In the genomic region with DNA sequence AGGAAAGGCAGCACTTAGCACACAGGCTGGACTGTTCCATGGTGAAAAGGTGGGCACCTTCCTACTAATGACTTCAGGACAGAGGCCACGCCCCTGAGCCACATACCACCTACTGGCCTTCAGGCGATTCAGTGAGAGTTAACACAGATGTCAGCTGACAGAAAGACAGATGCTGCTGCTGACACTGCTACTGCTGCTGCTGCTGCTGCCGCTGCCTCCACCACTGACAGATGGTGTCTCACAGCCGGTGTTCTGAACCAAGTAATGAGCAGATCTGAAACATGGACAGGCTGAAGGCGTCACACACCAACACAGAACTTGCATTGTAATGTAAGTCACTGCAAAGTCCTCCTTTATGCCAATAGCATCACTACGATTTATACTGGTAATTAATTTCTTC, we compare ENCODE assay signal across 7 mouse cellular contexts.
A peak's percentile ranks its signal among the peaks of the same experiment; 100 is the strongest.
DNase-seq lines count a peak whose midpoint lies in the region; ATAC-seq and TF ChIP-seq lines count a peak whose summit lies in the region.

No protein-coding gene starts in this region.

- no peak overlapping the region for H3K9ac ChIP-seq in forebrain, postnatal 0 days
- H3K9ac ChIP-seq in neural tube, embryonic 11.5 days (ENCODE audit: low read length): no peak overlapping the region

- H3K9me3 ChIP-seq in forebrain, postnatal 0 days (ENCODE audit: low read length): no peaks in the 10 kb centered on the region
- H3K9me3 ChIP-seq in neural tube, embryonic 11.5 days (ENCODE audit: control insufficient read depth, low read length): no peaks in the 10 kb centered on the region

- H3K27ac ChIP-seq in forebrain, postnatal 0 days (ENCODE audit: low read depth, low read length): no peak overlapping the region
- no peak overlapping the region for H3K27ac ChIP-seq in neural tube, embryonic 11.5 days (ENCODE audit: low read depth, low read length)

- 44% methylated on average over 6 of the region's 6 CpGs for WGBS in forebrain, postnatal 0 days
- 23% methylated on average over 6 of the region's 6 CpGs for WGBS in neural tube, embryonic 11.5 days

- no peak for TF ChIP-seq CTCF in forebrain, postnatal 0 days (IDR thresholded peaks at IDR 0.05; ENCODE audit: low read depth)

- no peaks in the 10 kb centered on the region for H3K4me1 ChIP-seq in forebrain, postnatal 0 days (ENCODE audit: insufficient read depth)
- H3K4me1 ChIP-seq in neural tube, embryonic 11.5 days (ENCODE audit: control insufficient read depth, insufficient read depth, low read length): peaks cover 4% of the 10 kb centered on the region; the same call in 1 of the 2 replicates

- peak; percentile 50 for ATAC-seq in forebrain, postnatal 0 days
- ATAC-seq in neural tube, embryonic 11.5 days (ENCODE audit: insufficient read depth, low FRiP score, low TSS enrichment): 0 out of 2 replicates have a peak, but pooled peaks have one; percentile 61

- H3K4me3 ChIP-seq in forebrain, postnatal 0 days (ENCODE audit: low read depth, low read length): no peak overlapping the region
- H3K4me3 ChIP-seq in neural tube, embryonic 11.5 days (ENCODE audit: low read depth, low read length): no peak overlapping the region

- no peak overlapping the region for H3K4me2 ChIP-seq in forebrain, postnatal 0 days (ENCODE audit: low read depth)
- H3K4me2 ChIP-seq in neural tube, embryonic 11.5 days (ENCODE audit: low read depth): no peak overlapping the region

- DNase-seq in embryo, embryonic 10.5 days (ENCODE audit: low spot score): peak; percentile 56
- peak; percentile 13 for DNase-seq in forebrain, postnatal 0 days
- DNase-seq in layer of hippocampus, postnatal 25 days (ENCODE audit: extremely low spot score in 1 of 2, low spot score in 1 of 2): peak; percentile 17 to 33
- peak; percentile 42 for DNase-seq in neural tube, embryonic 11.5 days (ENCODE audit: low spot score)
- DNase-seq in ovary, postnatal 14 days (ENCODE audit: low spot score): no peak
- no peak for DNase-seq in gastrocnemius, postnatal 10 days
- DNase-seq in urinary bladder, postnatal 14 days (ENCODE audit: low spot score): no peak

- H3K27me3 ChIP-seq in forebrain, postnatal 0 days (ENCODE audit: insufficient read depth, low read length): no peaks in the 10 kb centered on the region
- no peaks in the 10 kb centered on the region for H3K27me3 ChIP-seq in neural tube, embryonic 11.5 days (ENCODE audit: control insufficient read depth, insufficient read depth, low read length)

- no peaks in the 10 kb centered on the region for H3K36me3 ChIP-seq in forebrain, postnatal 0 days (ENCODE audit: insufficient read depth)
- no peaks in the 10 kb centered on the region for H3K36me3 ChIP-seq in neural tube, embryonic 11.5 days (ENCODE audit: control insufficient read depth, insufficient read depth, low read length)

Comparison
In these comparisons a context has a peak if more than half of its experiments do, and no peak if none do; other contexts are left out.
1. DNase-seq: peak in embryo, embryonic 10.5 days (single experiment), forebrain, postnatal 0 days (single experiment), layer of hippocampus, postnatal 25 days (2 of 2) and neural tube, embryonic 11.5 days (single experiment); none in ovary, postnatal 14 days (single experiment), gastrocnemius, postnatal 10 days (single experiment) and urinary bladder, postnatal 14 days (single experiment).